Mouse (Mus musculus): ENCODE measurements around the gene Asb8. TPM values are rescaled to one million over a fixed set of nuclear protein-coding genes. Genes with fewer than 3 reads are reported as not detected.

Gene Asb8
- polyA plus RNA-seq, 1 experiment, result 18.8 TPM

GRCm38 (mm10) chr15:98135671-98136070 lies 29.8 kb downstream of the Asb8 start:
- Histone ChIP-seq H3K27me3 (ENCODE audit: control insufficient read depth, insufficient read depth, low read length) (no peaks in the 10 kb centered on the region), H3K4me3 (ENCODE audit: extremely low read depth, insufficient read depth, insufficient read length) (no peak overlapping the region), H3K27ac (ENCODE audit: insufficient read depth, low read length) (no peak overlapping the region), H3K4me1 (ENCODE audit: control insufficient read depth, insufficient read depth, insufficient read length) (no peaks in the 10 kb centered on the region), H3K36me3 (ENCODE audit: control insufficient read depth, insufficient read depth, low read length) (peaks cover 17% of the 10 kb centered on the region; the same call in 1 of the 2 replicates)
- DNase-seq (ENCODE audit: low read depth in 1 of 2, low spot score in 2 of 2), result no peak
- TF ChIP-seq CTCF (IDR thresholded peaks at IDR 0.05; ENCODE audit: extremely low read depth, insufficient read depth, insufficient read length, insufficient replicate concordance), result no peak
- 93% methylated on average over 13 of the region's 13 CpGs for WGBS

- Histone ChIP-seq H3K36me3 (ENCODE audit: control insufficient read depth, insufficient read depth, low read length) (peaks cover 17% of the 10 kb centered on the region; the same call in 1 of the 2 replicates), H3K27ac (ENCODE audit: insufficient read depth, low read length) (no peak overlapping the region), H3K4me1 (ENCODE audit: control insufficient read depth, insufficient read depth, insufficient read length) (no peaks in the 10 kb centered on the region), H3K4me3 (ENCODE audit: extremely low read depth, insufficient read depth, insufficient read length) (no peak overlapping the region), H3K27me3 (ENCODE audit: control insufficient read depth, insufficient read depth, low read length) (no peaks in the 10 kb centered on the region)
- 86% methylated on average over 3 of the region's 3 CpGs for WGBS
- no peak for DNase-seq (ENCODE audit: low read depth in 1 of 2, low spot score in 2 of 2)
- TF ChIP-seq CTCF (IDR thresholded peaks at IDR 0.05; ENCODE audit: extremely low read depth, insufficient read depth, insufficient read length, insufficient replicate concordance), result no peak
- no peak for TF ChIP-seq POLR2A (IDR thresholded peaks at IDR 0.05; ENCODE audit: low read depth, low read length)
Observed at GRCm38 (mm10) chr15:98134666-98135065, 30.8 kb downstream of the Asb8 start.

GRCm38 (mm10) chr15:98134034-98134433 lies 31.4 kb downstream of the Asb8 start:
- WGBS, result 93% methylated on average over 4 of the region's 4 CpGs
- H3K4me3 ChIP-seq (ENCODE audit: extremely low read depth, insufficient read depth, insufficient read length), result no peak overlapping the region
- TF ChIP-seq CTCF (IDR thresholded peaks at IDR 0.05; ENCODE audit: extremely low read depth, insufficient read depth, insufficient read length, insufficient replicate concordance), result no peak
- no peak for TF ChIP-seq POLR2A (IDR thresholded peaks at IDR 0.05; ENCODE audit: low read depth, low read length)
- no peak overlapping the region for H3K27ac ChIP-seq (ENCODE audit: insufficient read depth, low read length)
- H3K4me1 ChIP-seq (ENCODE audit: control insufficient read depth, insufficient read depth, insufficient read length), result no peaks in the 10 kb centered on the region
- no peaks in the 10 kb centered on the region for H3K27me3 ChIP-seq (ENCODE audit: control insufficient read depth, insufficient read depth, low read length)
- no peak for DNase-seq (ENCODE audit: low read depth in 1 of 2, low spot score in 2 of 2)
- peaks cover 17% of the 10 kb centered on the region; the same call in 1 of the 2 replicates for H3K36me3 ChIP-seq (ENCODE audit: control insufficient read depth, insufficient read depth, low read length)

- DNase-seq (ENCODE audit: low read depth in 1 of 2, low spot score in 2 of 2), result no peak
- no peaks in the 10 kb centered on the region for H3K4me1 ChIP-seq (ENCODE audit: control insufficient read depth, insufficient read depth, insufficient read length)
- H3K4me3 ChIP-seq (ENCODE audit: extremely low read depth, insufficient read depth, insufficient read length), result no peak overlapping the region
- H3K27me3 ChIP-seq (ENCODE audit: control insufficient read depth, insufficient read depth, low read length), result no peaks in the 10 kb centered on the region
- H3K27ac ChIP-seq (ENCODE audit: insufficient read depth, low read length), result no peak overlapping the region
- WGBS, result 90% methylated on average over 3 of the region's 3 CpGs
- TF ChIP-seq POLR2A (IDR thresholded peaks at IDR 0.05; ENCODE audit: low read depth, low read length), result no peak
- no peak for TF ChIP-seq CTCF (IDR thresholded peaks at IDR 0.05; ENCODE audit: extremely low read depth, insufficient read depth, insufficient read length, insufficient replicate concordance)
- H3K36me3 ChIP-seq (ENCODE audit: control insufficient read depth, insufficient read depth, low read length), result peaks cover 17% of the 10 kb centered on the region; the same call in 1 of the 2 replicates
Observed at GRCm38 (mm10) chr15:98133471-98133870, 32.0 kb downstream of the Asb8 start.

DNA sequence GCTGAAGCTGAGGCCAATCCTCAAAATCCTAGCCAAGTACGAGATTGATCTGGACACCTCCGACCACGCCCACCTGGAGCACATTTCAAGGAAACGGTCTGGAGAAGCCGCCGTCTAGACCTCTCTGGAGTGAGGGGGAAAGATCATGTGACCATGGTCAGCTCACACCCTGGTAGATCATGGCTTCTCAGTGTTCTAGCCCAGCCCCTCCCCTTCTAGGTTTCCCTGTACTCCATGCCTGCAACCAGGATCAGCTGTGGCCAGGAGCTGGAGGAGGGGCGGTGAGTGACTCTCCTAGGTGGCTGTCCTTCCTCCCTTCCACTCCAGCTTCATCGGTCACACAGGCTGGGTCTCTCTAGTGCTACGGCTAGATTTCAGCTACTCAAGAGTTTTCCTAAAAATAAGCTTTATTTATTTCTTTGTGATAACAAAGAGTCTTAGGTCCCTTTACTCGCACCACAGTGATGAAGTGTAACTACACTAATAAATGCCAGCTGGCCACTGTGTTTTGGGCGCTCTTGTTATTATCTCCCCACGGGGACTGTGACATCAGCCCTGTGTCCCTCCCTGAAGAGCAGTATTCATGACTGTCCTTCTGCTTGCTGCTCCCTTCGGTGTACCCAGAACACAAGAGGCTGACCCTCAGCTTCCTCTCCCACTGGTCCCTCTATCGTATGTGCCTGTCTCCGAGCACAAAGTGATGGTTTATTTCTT lies 33.3 kb downstream of the Asb8 start:
- TF ChIP-seq CTCF (IDR thresholded peaks at IDR 0.05; ENCODE audit: extremely low read depth, insufficient read depth, insufficient read length, insufficient replicate concordance), result no peak
- peaks cover 17% of the 10 kb centered on the region; the same call in 1 of the 2 replicates for H3K36me3 ChIP-seq (ENCODE audit: control insufficient read depth, insufficient read depth, low read length)

DNA sequence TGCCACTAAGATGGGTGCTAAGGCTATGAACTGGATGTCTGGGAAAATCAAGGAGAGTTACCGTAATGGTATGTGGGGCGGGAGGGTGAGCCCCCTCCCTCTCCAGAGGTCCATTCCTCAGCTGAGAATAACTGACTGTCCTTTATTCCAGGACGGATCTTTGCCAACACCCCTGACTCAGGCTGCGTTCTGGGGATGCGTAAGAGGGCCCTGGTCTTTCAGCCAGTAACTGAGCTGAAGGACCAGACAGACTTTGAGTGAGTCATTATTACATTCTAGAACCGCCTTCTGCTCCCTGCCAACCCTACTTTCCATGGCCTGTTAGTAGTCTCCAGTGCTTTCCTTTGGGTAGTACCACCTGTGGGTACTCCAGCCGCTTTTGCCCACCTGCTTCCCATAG lies 34.0 kb downstream of the Asb8 start:
- WGBS, result 95% methylated on average over 7 of the region's 7 CpGs
- TF ChIP-seq POLR2A (IDR thresholded peaks at IDR 0.05; ENCODE audit: low read depth, low read length) (no peak), CTCF (IDR thresholded peaks at IDR 0.05; ENCODE audit: extremely low read depth, insufficient read depth, insufficient read length, insufficient replicate concordance) (no peak)

More for the DNA sequence above, 33.3 kb downstream of the Asb8 start:
- Histone ChIP-seq H3K4me3 (ENCODE audit: extremely low read depth, insufficient read depth, insufficient read length) (no peak overlapping the region), H3K27me3 (ENCODE audit: control insufficient read depth, insufficient read depth, low read length) (no peaks in the 10 kb centered on the region), H3K27ac (ENCODE audit: insufficient read depth, low read length) (no peak overlapping the region), H3K4me1 (ENCODE audit: control insufficient read depth, insufficient read depth, insufficient read length) (no peaks in the 10 kb centered on the region)
- no peak for DNase-seq (ENCODE audit: low read depth in 1 of 2, low spot score in 2 of 2)
- 94% methylated on average over 15 of the region's 15 CpGs for WGBS

GRCm38 (mm10) chr15:98131001-98131400 lies 34.4 kb downstream of the Asb8 start:
- WGBS, result 92% methylated on average over 4 of the region's 4 CpGs
- TF ChIP-seq CTCF (IDR thresholded peaks at IDR 0.05; ENCODE audit: extremely low read depth, insufficient read depth, insufficient read length, insufficient replicate concordance) (no peak), POLR2A (IDR thresholded peaks at IDR 0.05; ENCODE audit: low read depth, low read length) (no peak)

More for the DNA sequence above, 34.0 kb downstream of the Asb8 start:
- H3K4me1 ChIP-seq (ENCODE audit: control insufficient read depth, insufficient read depth, insufficient read length), result no peaks in the 10 kb centered on the region
- no peak overlapping the region for H3K27ac ChIP-seq (ENCODE audit: insufficient read depth, low read length)
- H3K27me3 ChIP-seq (ENCODE audit: control insufficient read depth, insufficient read depth, low read length), result no peaks in the 10 kb centered on the region
- DNase-seq (ENCODE audit: low read depth in 1 of 2, low spot score in 2 of 2), result no peak
- no peak overlapping the region for H3K4me3 ChIP-seq (ENCODE audit: extremely low read depth, insufficient read depth, insufficient read length)
- H3K36me3 ChIP-seq (ENCODE audit: control insufficient read depth, insufficient read depth, low read length), result peaks cover 17% of the 10 kb centered on the region; the same call in 1 of the 2 replicates

More at GRCm38 (mm10) chr15:98131001-98131400, 34.4 kb downstream of the Asb8 start:
- H3K27ac ChIP-seq (ENCODE audit: insufficient read depth, low read length), result no peak overlapping the region
- H3K4me1 ChIP-seq (ENCODE audit: control insufficient read depth, insufficient read depth, insufficient read length), result no peaks in the 10 kb centered on the region
- no peak overlapping the region for H3K4me3 ChIP-seq (ENCODE audit: extremely low read depth, insufficient read depth, insufficient read length)
- no peaks in the 10 kb centered on the region for H3K27me3 ChIP-seq (ENCODE audit: control insufficient read depth, insufficient read depth, low read length)
- H3K36me3 ChIP-seq (ENCODE audit: control insufficient read depth, insufficient read depth, low read length), result peaks cover 13% of the 10 kb centered on the region; the same call in 1 of the 2 replicates
- DNase-seq (ENCODE audit: low read depth in 1 of 2, low spot score in 2 of 2), result no peak

Measured in spleen, adult 2 months (tissue).